Mouse (Mus musculus) ES-E14 (cell line): ENCODE results near the gene Pnrc1. TPM values are rescaled to one million over a fixed set of nuclear protein-coding genes. Genes with fewer than 3 reads are reported as not detected.

Source experiments
- DNase-seq: peaks from one replicate; pipeline ENCODE4 v3.0.0-alpha.2; 2013; ENCODE audit warnings: low read depth, low spot score
- H3K27ac ChIP-seq: 2 replicates; pipeline ENCODE4 v1.5.1; 2012; ENCODE audit warnings: low read depth, mild to moderate bottlenecking, low read length, moderate library complexity, mixed read lengths; ENCODE audit not compliant: poor library complexity, insufficient read depth, severe bottlenecking
- H3K36me3 ChIP-seq: 2 replicates; pipeline ENCODE4 v1.6.1; 2012; ENCODE audit warnings: mild to moderate bottlenecking, low read length, moderate library complexity, mixed read lengths; ENCODE audit not compliant: control insufficient read depth, poor library complexity, insufficient read depth, severe bottlenecking
- H3K4me1 ChIP-seq, 2 experiments: fragments of 150-350 bp in 1 of 2; sonication (generic) in 1 of 2; 2 replicates each; pipeline ENCODE4 v1.6.1; 2012; ENCODE audit warnings: low read length in 2 of 2, mild to moderate bottlenecking in 1 of 2, mixed read lengths in 1 of 2; ENCODE audit not compliant: control insufficient read depth in 2 of 2, insufficient read depth in 2 of 2, poor library complexity in 1 of 2
- H3K4me3 ChIP-seq, 2 experiments: fragments of 150-350 bp in 1 of 2; sonication (generic) in 1 of 2; 2 replicates each; pipeline ENCODE4 v1.5.1; 2012; ENCODE audit warnings: low read length in 2 of 2, low read depth in 1 of 2, mild to moderate bottlenecking in 1 of 2, mixed read lengths in 1 of 2; ENCODE audit not compliant: insufficient read depth in 1 of 2, poor library complexity in 1 of 2, severe bottlenecking in 1 of 2
- H3K9ac ChIP-seq: 2 replicates; pipeline ENCODE4 v1.6.1; 2012; ENCODE audit warnings: low read depth, mild to moderate bottlenecking, low read length, mixed read lengths; ENCODE audit not compliant: poor library complexity, insufficient read depth, severe bottlenecking
- H3K9me3 ChIP-seq: fragments of 150-350 bp; sonication (generic); 2 replicates; pipeline ENCODE4 v1.6.1; 2012; ENCODE audit warnings: low read depth, mild to moderate bottlenecking, low read length; ENCODE audit not compliant: control insufficient read depth, insufficient read depth
- CHD2 ChIP-seq: IDR thresholded peaks from 2 replicates; pipeline ENCODE4 v1.6.1; 2014; ENCODE audit warnings: mild to moderate bottlenecking, low read depth, low read length, inconsistent platforms
- HCFC1 ChIP-seq: IDR thresholded peaks from 2 replicates; pipeline ENCODE4 v1.6.1; 2012; ENCODE audit warnings: low read length, inconsistent platforms, borderline replicate concordance; ENCODE audit not compliant: insufficient read depth
- MAFK ChIP-seq: IDR thresholded peaks from 2 replicates; pipeline ENCODE4 v1.6.1; 2014; ENCODE audit warnings: mild to moderate bottlenecking, low read depth, low read length, inconsistent platforms; ENCODE audit not compliant: insufficient read depth
- ZC3H11A ChIP-seq: IDR thresholded peaks from 2 replicates; pipeline ENCODE4 v1.6.1; 2012; ENCODE audit warnings: low read depth, mild to moderate bottlenecking, inconsistent platforms, low read length, borderline replicate concordance
- ZNF384 ChIP-seq: IDR thresholded peaks from 2 replicates; pipeline ENCODE4 v1.6.1; 2012; ENCODE audit warnings: low read depth, low read length, inconsistent platforms
- in situ Hi-C, 2 experiments: fragments of 600-800 bp; cut with MboI; formaldehyde crosslinking; loops; one replicate each; pipeline ENCODE4 v1.15.1; 2025; ENCODE audit warnings: low sequenced_read_pairs in 2 of 2, inconsistent platforms in 1 of 2; ENCODE audit not compliant: unreplicated experiment in 2 of 2
- total RNA-seq: library from RNA; depleted of rRNA; stranded (reverse); fragments of 300-350 nt; gene quantifications from 2 replicates; pipeline ENCODE4 v1.2.3, GENCODE M21; 2012

The Pnrc1 gene
- total RNA-seq, 1 experiment, result 25.8 TPM

DNA sequence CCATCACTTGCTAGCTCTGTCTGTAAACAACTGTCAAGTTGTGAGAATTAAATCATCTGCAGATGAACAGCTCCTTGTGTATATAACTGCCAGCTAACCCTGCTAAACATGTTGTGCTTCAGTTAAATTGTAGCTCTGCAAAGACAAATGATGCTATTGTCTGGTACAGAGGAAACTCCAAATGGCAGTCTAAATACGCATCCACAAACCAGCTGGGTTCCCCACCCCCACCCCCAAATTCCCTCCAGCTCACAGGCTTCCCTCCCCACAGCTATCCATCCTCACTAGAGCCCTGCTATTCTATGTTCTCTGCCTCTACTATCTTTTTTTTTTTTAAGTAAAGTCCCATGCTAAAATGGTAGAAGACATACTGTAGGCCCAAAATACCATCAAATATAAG, 68.1 kb downstream of the Pnrc1 start:
- TF ChIP-seq CHD2 (no peak), ZC3H11A (no peak), ZNF384 (no peak), HCFC1 (no peak), MAFK (no peak)
- in situ Hi-C loops, result no loop called here
- Histone ChIP-seq H3K4me3 (no peak overlapping the region), H3K9ac (no peak overlapping the region), H3K27ac (no peak overlapping the region), H3K9me3 (no peaks in the 10 kb centered on the region), H3K36me3 (no peaks in the 10 kb centered on the region), H3K4me1 (peaks cover 2% of the 10 kb centered on the region in 2 experiments; a peak in 2 of 4 replicates)
- no peak for DNase-seq

DNA sequence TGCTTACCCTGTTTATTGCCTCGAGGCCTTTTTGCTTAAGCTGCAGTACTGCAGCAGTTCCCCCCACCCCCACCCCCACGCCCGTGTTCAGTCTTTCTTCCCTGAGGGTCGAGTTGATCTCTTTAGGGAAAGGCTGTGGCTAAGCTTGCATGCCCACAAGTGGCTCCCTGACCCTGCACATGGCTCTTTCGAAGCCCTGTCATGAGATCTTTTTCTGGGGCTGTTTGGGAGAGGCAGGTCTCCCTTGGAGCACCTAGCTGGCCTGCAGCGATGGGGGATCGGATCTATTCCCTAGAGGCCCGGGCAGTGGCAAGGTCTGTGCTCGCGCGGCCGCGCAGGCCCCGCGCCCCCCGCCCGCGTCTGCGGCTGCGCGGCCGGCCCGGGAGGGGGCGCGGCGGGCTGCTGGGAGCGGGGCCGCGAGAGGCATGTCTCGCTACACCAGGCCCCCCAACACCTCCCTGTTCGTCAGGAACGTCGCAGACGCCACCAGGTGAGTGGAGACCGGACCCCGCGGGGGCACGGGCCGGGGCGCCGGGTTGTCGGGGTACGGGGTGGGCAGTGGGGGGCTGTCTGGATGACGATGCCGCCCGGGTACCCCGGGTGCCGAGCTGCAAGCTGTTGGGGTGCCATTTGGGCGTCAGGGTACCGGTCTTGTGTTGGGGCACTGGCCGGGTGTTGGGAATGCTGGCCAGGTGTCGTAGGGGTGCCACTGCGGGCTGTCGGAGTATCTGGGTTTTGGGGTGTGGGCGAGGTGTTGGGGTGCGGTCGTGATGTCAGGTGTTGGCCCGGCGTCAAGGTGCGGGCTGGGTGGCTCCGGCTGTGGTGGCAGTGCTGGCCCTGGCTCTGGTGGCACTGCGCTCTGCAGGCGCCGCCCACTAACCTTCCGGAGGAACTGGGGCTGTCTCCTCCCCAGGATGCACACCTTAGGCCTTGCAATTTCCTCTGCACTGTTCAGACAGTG, 80.8 kb downstream of the Pnrc1 start, which contains the start of gene Srsf12:
TSS of gene Srsf12 (plus strand) at position 111 of the 961 bp plus-strand sequence.
- H3K9ac ChIP-seq, result peak within 1 kb of the TSS; percentile 73
- in situ Hi-C loops, result no loop called here
- peaks cover 0 to 6% of the 10 kb centered on the region in 2 experiments; a peak in 1 of 4 replicates for H3K4me1 ChIP-seq
- no peak within 1 kb of the TSS for H3K27ac ChIP-seq
- no peak for DNase-seq
- TF ChIP-seq MAFK (no peak), ZNF384 (no peak), CHD2 (no peak), HCFC1 (no peak), ZC3H11A (no peak)
- peak within 1 kb of the TSS; percentile 70 to 76 for H3K4me3 ChIP-seq
- no peaks in the 10 kb centered on the region for H3K36me3 ChIP-seq
- H3K9me3 ChIP-seq, result no peaks in the 10 kb centered on the region

- peaks cover 0 to 6% of the 10 kb centered on the region in 2 experiments; a peak in 1 of 4 replicates for H3K4me1 ChIP-seq
- in situ Hi-C loops, result no loop called here
- H3K27ac ChIP-seq, result no peak overlapping the region
- no peak for TF ChIP-seq HCFC1
- DNase-seq, result peak; percentile 34
- H3K9me3 ChIP-seq, result no peaks in the 10 kb centered on the region
- no peaks in the 10 kb centered on the region for H3K36me3 ChIP-seq
- H3K4me3 ChIP-seq, result no peak overlapping the region
- H3K9ac ChIP-seq, result no peak overlapping the region
Observed at GRCm38 (mm10) chr4:33207551-33207950, 82.4 kb downstream of the Pnrc1 start.

- DNase-seq, result peak; percentile 61
- Histone ChIP-seq H3K9me3 (no peaks in the 10 kb centered on the region), H3K9ac (no peak overlapping the region), H3K4me3 (no peak overlapping the region), H3K27ac (no peak overlapping the region), H3K4me1 (peaks cover 0 to 12% of the 10 kb centered on the region in 2 experiments; a peak in 1 of 4 replicates), H3K36me3 (no peaks in the 10 kb centered on the region)
- in situ Hi-C loops, result no loop called here
- peak; percentile 92 for TF ChIP-seq ZC3H11A
- no peak for TF ChIP-seq ZNF384
- TF ChIP-seq MAFK, result no peak
- no peak for TF ChIP-seq CHD2
- TF ChIP-seq HCFC1, result no peak
Observed at GRCm38 (mm10) chr4:33204682-33205081, 85.3 kb downstream of the Pnrc1 start.
